ENCODE assay signal across 27 mouse cellular contexts in genomic region chr6:121519896-121520295, GRCm38 (mm10). TPM values are rescaled to one million over a fixed set of nuclear protein-coding genes. Genes with fewer than 3 reads are reported as not detected.
A peak's percentile ranks its signal among the peaks of the same experiment; 100 is the strongest.
DNase-seq lines count a peak whose midpoint lies in the region; ATAC-seq and TF ChIP-seq lines count a peak whose summit lies in the region.
"Had no signal": no experiment of that assay in that cellular context is flagged by ENCODE, and none has a peak within 500 bp of the region (broad histone marks: within the 10 kb centered on the region; RNA-seq: fewer than 3 reads in every experiment).

No protein-coding gene starts in this region.

- H3K4me1 ChIP-seq in limb, embryonic 12.5 days (replicated peaks) = no peaks in the 10 kb centered on the region
- H3K4me1 ChIP-seq in limb, embryonic 10.5 days = peaks cover under 1% of the 10 kb centered on the region; the same call in 1 of the 2 replicates
- H3K4me1 ChIP-seq: embryonic facial prominence, embryonic 15.5 days; limb, embryonic 13.5 days had no signal

- H3K9ac ChIP-seq in limb, embryonic 12.5 days (replicated peaks) = no peak overlapping the region
- H3K9ac ChIP-seq: embryonic facial prominence, embryonic 15.5 days; heart, embryonic 12.5 days; limb, embryonic 13.5 days; lung, embryonic 15.5 days; neural tube, embryonic 13.5 days had no signal

- H3K4me2 ChIP-seq in limb, embryonic 12.5 days = no peak overlapping the region
- H3K4me2 ChIP-seq: embryonic facial prominence, embryonic 15.5 days; heart, embryonic 12.5 days; limb, embryonic 13.5 days; liver, embryonic 11.5 days; lung, embryonic 15.5 days; neural tube, embryonic 13.5 days had no signal

- H3K27me3 ChIP-seq in limb, embryonic 12.5 days = no peaks in the 10 kb centered on the region
- H3K27me3 ChIP-seq in limb, embryonic 10.5 days (ENCODE audit: low read depth, poor library complexity, severe bottlenecking) = no peaks in the 10 kb centered on the region
- H3K27me3 ChIP-seq: embryonic facial prominence, embryonic 15.5 days; heart, embryonic 12.5 days; limb, embryonic 13.5 days; lung, embryonic 15.5 days; neural tube, embryonic 13.5 days had no signal

- no peaks in the 10 kb centered on the region for H3K9me3 ChIP-seq in limb, embryonic 12.5 days
- no peaks in the 10 kb centered on the region for H3K9me3 ChIP-seq in limb, embryonic 10.5 days (replicated peaks)
- H3K9me3 ChIP-seq: embryonic facial prominence, embryonic 10.5 days; embryonic facial prominence, embryonic 15.5 days; heart, embryonic 12.5 days; limb, embryonic 13.5 days; lung, embryonic 15.5 days; midbrain, embryonic 10.5 days; neural tube, embryonic 13.5 days had no signal

- H3K4me3 ChIP-seq in gastrocnemius, adult 2 months = no peak overlapping the region
- H3K4me3 ChIP-seq in limb, embryonic 12.5 days (replicated peaks) = no peak overlapping the region
- H3K4me3 ChIP-seq in limb, embryonic 10.5 days = no peak overlapping the region
- H3K4me3 ChIP-seq: embryonic facial prominence, embryonic 10.5 days; embryonic facial prominence, embryonic 15.5 days; heart, embryonic 12.5 days; limb, embryonic 13.5 days; lung, embryonic 15.5 days; midbrain, embryonic 10.5 days; myocyte; neural tube, embryonic 13.5 days had no signal

- TF ChIP-seq CTCF in gastrocnemius, adult 2 months (IDR thresholded peaks at IDR 0.05) = no peak

- intact Hi-C loops in gastrocnemius, adult 2 months (cut with DNase I) = no loop called here
- intact Hi-C loops in gastrocnemius, postnatal 14 days (cut with DNase I; ENCODE audit: low total_unique reads) = no loop called here

- no peak overlapping the region for H3K27ac ChIP-seq in gastrocnemius, adult 2 months
- no peak overlapping the region for H3K27ac ChIP-seq in limb, embryonic 12.5 days
- no peak overlapping the region for H3K27ac ChIP-seq in limb, embryonic 10.5 days
- H3K27ac ChIP-seq: embryonic facial prominence, embryonic 10.5 days; embryonic facial prominence, embryonic 15.5 days; limb, embryonic 13.5 days; lung, embryonic 15.5 days; midbrain, embryonic 10.5 days; neural tube, embryonic 13.5 days had no signal

- ATAC-seq in limb, embryonic 12.5 days (ENCODE audit: insufficient number of reproducible peaks, insufficient read depth, low FRiP score, low TSS enrichment, low read depth) = 0 out of 2 replicates have a peak, but pooled peaks have one; percentile 31
- ATAC-seq: inflammation-experienced regulatory T-cells, adult 6 months had no signal

- peak; percentile 24 for DNase-seq in gastrocnemius, adult 2 months
- no peak for DNase-seq in gastrocnemius, postnatal 14 days
- DNase-seq in limb, embryonic 10.5 days (ENCODE audit: low spot score) = no peak
- peak; percentile 18 for DNase-seq in skeletal muscle tissue, adult 2 months (ENCODE audit: low read depth, low spot score)
- peak; percentile 23 for DNase-seq in testis, postnatal 14 days (ENCODE audit: low spot score)
- DNase-seq: adrenal gland, postnatal 25 days; B cell, adult 2 months; cerebellum, adult 2 months; cerebellum, postnatal 25 days; gastrocnemius, postnatal 36 days; heart, adult 18-20 months; kidney, postnatal 14 days; thymus, postnatal 36 days had no signal

- H3K36me3 ChIP-seq in limb, embryonic 12.5 days = no peaks in the 10 kb centered on the region
- H3K36me3 ChIP-seq in limb, embryonic 10.5 days = no peaks in the 10 kb centered on the region
- H3K36me3 ChIP-seq: embryonic facial prominence, embryonic 10.5 days; embryonic facial prominence, embryonic 15.5 days; heart, embryonic 12.5 days; limb, embryonic 13.5 days; lung, embryonic 15.5 days; midbrain, embryonic 10.5 days; neural tube, embryonic 13.5 days had no signal

- 70% methylated on average over 2 of the region's 2 CpGs for WGBS in limb, embryonic 12.5 days
- whole genome bisulfite sequencing in limb, embryonic 10.5 days = 81% methylated on average over 2 of the region's 2 CpGs

RNA-seq across cellular contexts. Expression of gene Iqsec3, which starts 46.4 kb away (rescaled TPM):
- total RNA-seq in gastrocnemius, adult 2 months (2021) = under 1 TPM; 0.41 to 0.70 TPM
- 1 to 10 TPM; 1.9 to 2.5 TPM for total RNA-seq in gastrocnemius, postnatal 14 days (2021)
- polyA plus RNA-seq in limb, embryonic 12.5 days (2016; fragmentation: Nextera tagmentation; extraction: Ambion mirVana) = 0.03 and 0.14 TPM in 2 replicates
- 0.03 TPM in 2 replicates for polyA plus RNA-seq in limb, embryonic 10.5 days (2016; fragmentation: Nextera tagmentation; extraction: Ambion mirVana)
- total RNA-seq: hematopoietic stem cell, adult 5-6 weeks; megakaryocyte progenitor cell, adult 5-6 weeks had no signal
- polyA plus RNA-seq: heart, embryonic 12.5 days; inflammation-experienced regulatory T-cells, adult 6 months; liver, embryonic 16.5 days had no signal

Comparison
In these comparisons a context has a peak if more than half of its experiments do, and no peak if none do; other contexts are left out.
1. DNase-seq: peak in gastrocnemius, adult 2 months (single experiment), skeletal muscle tissue, adult 2 months (single experiment) and testis, postnatal 14 days (single experiment); none in gastrocnemius, postnatal 14 days (single experiment) and limb, embryonic 10.5 days (single experiment).